Comparison of ENCODE assay signal across 22 mouse cellular contexts in genomic region chr2:27200586-27200985, GRCm38 (mm10). TPM values are rescaled to one million over a fixed set of nuclear protein-coding genes. Genes with fewer than 3 reads are reported as not detected.
DNase-seq lines count a peak whose midpoint lies in the region; ATAC-seq and TF ChIP-seq lines count a peak whose summit lies in the region.
"Had no signal": no experiment of that assay in that cellular context is flagged by ENCODE, and none has a peak within 500 bp of the region (broad histone marks: within the 10 kb centered on the region; RNA-seq: fewer than 3 reads in every experiment).

No protein-coding gene starts in this region.

- TF ChIP-seq POLR2A in heart, adult 2 months (IDR thresholded peaks at IDR 0.05; ENCODE audit: insufficient read depth, low read depth, low read length) = no peak

- TF ChIP-seq EP300 in heart, adult 2 months (IDR thresholded peaks at IDR 0.05; ENCODE audit: insufficient read depth, low read depth, low read length) = no peak

- H3K27me3 ChIP-seq in heart, embryonic 10.5 days (ENCODE audit: insufficient read depth, poor library complexity, severe bottlenecking) = no peaks in the 10 kb centered on the region
- no peaks in the 10 kb centered on the region for H3K27me3 ChIP-seq in heart, adult 2 months (ENCODE audit: control insufficient read depth, insufficient read depth, low read length)
- no peaks in the 10 kb centered on the region for H3K27me3 ChIP-seq in heart, embryonic 16.5 days (ENCODE audit: control insufficient read depth, insufficient read depth, low read length)
- H3K27me3 ChIP-seq in intestine, embryonic 15.5 days (replicated peaks) = no peaks in the 10 kb centered on the region
- H3K27me3 ChIP-seq: forebrain, embryonic 13.5 days; hindbrain, embryonic 13.5 days; midbrain, embryonic 12.5 days had no signal

- no peak for TF ChIP-seq CTCF in heart, adult 2 months (IDR thresholded peaks at IDR 0.05)

- H3K79me2 ChIP-seq in heart, adult 2 months (replicated peaks; ENCODE audit: control insufficient read depth, insufficient read depth, low read length) = no peaks in the 10 kb centered on the region

- 92% methylated on average over 1 of the region's 1 CpGs for WGBS in heart, embryonic 10.5 days
- 57% methylated on average over 1 of the region's 1 CpGs for WGBS in heart, adult 2 months
- 42% methylated on average over 1 of the region's 1 CpGs for WGBS in heart, embryonic 16.5 days
- WGBS in intestine, embryonic 15.5 days = 79% methylated on average over 1 of the region's 1 CpGs

- H3K36me3 ChIP-seq in heart, embryonic 10.5 days = no peaks in the 10 kb centered on the region
- H3K36me3 ChIP-seq in heart, adult 2 months (ENCODE audit: control insufficient read depth, insufficient read depth, low read length) = no peaks in the 10 kb centered on the region
- no peaks in the 10 kb centered on the region for H3K36me3 ChIP-seq in heart, embryonic 16.5 days (ENCODE audit: control insufficient read depth, insufficient read depth)
- H3K36me3 ChIP-seq in intestine, embryonic 15.5 days = no peaks in the 10 kb centered on the region
- H3K36me3 ChIP-seq: hindbrain, embryonic 13.5 days; midbrain, embryonic 12.5 days had no signal

- intact Hi-C loops in heart, adult 2 months (cut with DNase I) = no loop called here

- peak overlapping the region; percentile 24; the same call in 1 of the 2 replicates for H3K4me2 ChIP-seq in heart, embryonic 16.5 days (ENCODE audit: low read depth, low read length)
- no peak overlapping the region for H3K4me2 ChIP-seq in intestine, embryonic 15.5 days (replicated peaks)
- H3K4me2 ChIP-seq: forebrain, embryonic 13.5 days; hindbrain, embryonic 13.5 days; midbrain, embryonic 12.5 days had no signal

- DNase-seq in heart, embryonic 10.5 days (ENCODE audit: low spot score) = no peak
- DNase-seq in heart, adult 2 months = no peak
- DNase-seq in heart, adult 18-20 months = no peak
- peak; percentile 34 for DNase-seq in brain, adult 2 months (ENCODE audit: low read depth, low spot score)
- DNase-seq in lung, postnatal 10 days = peak; percentile 43
- no peak for DNase-seq in right cerebral cortex, postnatal 14 days
- DNase-seq: adrenal gland, postnatal 25 days; cerebellum, adult 9-10 months; kidney, adult 2 months had no signal

- H3K9me3 ChIP-seq in heart, embryonic 10.5 days = no peaks in the 10 kb centered on the region
- H3K9me3 ChIP-seq in heart, embryonic 16.5 days (replicated peaks; ENCODE audit: control insufficient read depth, low read length) = no peaks in the 10 kb centered on the region
- no peaks in the 10 kb centered on the region for H3K9me3 ChIP-seq in intestine, embryonic 15.5 days
- H3K9me3 ChIP-seq: forebrain, embryonic 13.5 days; hindbrain, embryonic 13.5 days; midbrain, embryonic 12.5 days had no signal

- peak overlapping the region; percentile 88 for H3K27ac ChIP-seq in heart, embryonic 10.5 days
- H3K27ac ChIP-seq in heart, adult 2 months = no peak overlapping the region
- H3K27ac ChIP-seq in heart, embryonic 16.5 days (ENCODE audit: low read length) = peak overlapping the region; percentile 95
- H3K27ac ChIP-seq in intestine, embryonic 15.5 days = no peak overlapping the region
- H3K27ac ChIP-seq: forebrain, embryonic 13.5 days; hindbrain, embryonic 13.5 days; kidney, postnatal 0 days; midbrain, embryonic 12.5 days had no signal

- H3K4me1 ChIP-seq in heart, embryonic 10.5 days = peaks cover 72% of the 10 kb centered on the region
- peaks cover 12% of the 10 kb centered on the region for H3K4me1 ChIP-seq in heart, adult 2 months (ENCODE audit: control insufficient read depth, insufficient read depth, low read length)
- H3K4me1 ChIP-seq in heart, embryonic 16.5 days (ENCODE audit: control insufficient read depth, insufficient read depth, low read length) = peaks cover 66% of the 10 kb centered on the region
- H3K4me1 ChIP-seq in intestine, embryonic 15.5 days (replicated peaks) = peaks cover 2% of the 10 kb centered on the region; the same call in 1 of the 2 replicates
- H3K4me1 ChIP-seq: forebrain, embryonic 13.5 days; midbrain, embryonic 12.5 days had no signal

- no peak overlapping the region for H3K9ac ChIP-seq in heart, adult 2 months (ENCODE audit: low read depth, low read length)
- H3K9ac ChIP-seq in heart, embryonic 16.5 days (ENCODE audit: low read length) = peak overlapping the region; percentile 45
- H3K9ac ChIP-seq in intestine, embryonic 15.5 days = no peak overlapping the region
- H3K9ac ChIP-seq: forebrain, embryonic 13.5 days; hindbrain, embryonic 13.5 days; midbrain, embryonic 12.5 days had no signal

- H3K4me3 ChIP-seq in heart, embryonic 10.5 days = no peak overlapping the region
- no peak overlapping the region for H3K4me3 ChIP-seq in heart, adult 2 months
- H3K4me3 ChIP-seq in heart, embryonic 16.5 days (ENCODE audit: low read length) = no peak overlapping the region
- H3K4me3 ChIP-seq in intestine, embryonic 15.5 days (replicated peaks) = no peak overlapping the region
- H3K4me3 ChIP-seq: forebrain, embryonic 13.5 days; hindbrain, embryonic 13.5 days; midbrain, embryonic 12.5 days had no signal

- peak; percentile 61 for ATAC-seq in heart, embryonic 16.5 days (replicated peaks; ENCODE audit: extremely low read depth, insufficient read depth, low FRiP score)
- no peak for ATAC-seq in intestine, embryonic 15.5 days
- ATAC-seq: CD4-positive, CD25-positive, alpha-beta regulatory T cell, adult 4 months; forebrain, embryonic 13.5 days had no signal

RNA-seq across cellular contexts. Expression of gene Dbh, which starts 35.6 kb away (rescaled TPM):
- 0.21 and 0.69 TPM in 2 replicates for polyA plus RNA-seq in heart, embryonic 10.5 days (2016; fragmentation: Nextera tagmentation; extraction: Ambion mirVana)
- total RNA-seq in heart, adult 2 months (2021) = 1 to 10 TPM; 1.1 to 2.1 TPM
- polyA plus RNA-seq in heart, adult 2 months (2012; rRNA removed) = 7.7 and 9.4 TPM in 2 replicates
- polyA plus RNA-seq in heart, embryonic 16.5 days (2015; fragmentation: Nextera tagmentation; extraction: Ambion mirVana) = 0.72 and 0.80 TPM in 2 replicates
- 1 to 10 TPM; 1.6 to 1.7 TPM for total RNA-seq in heart, adult 18-20 months (2021)
- 3.9 and 5.4 TPM in 2 replicates for polyA plus RNA-seq in intestine, embryonic 15.5 days (2015; fragmentation: Nextera tagmentation; extraction: Ambion mirVana)
- total RNA-seq: gastrocnemius, adult 8-10 months; megakaryocyte progenitor cell, adult 5-6 weeks; monocyte, adult 5-6 weeks; neutrophil, adult 5-6 weeks had no signal
- polyA plus RNA-seq: CD4-positive, CD25-positive, alpha-beta regulatory T cell, adult 4 months; forebrain, embryonic 13.5 days; liver, adult 2 months had no signal

RNA-seq across cellular contexts. Expression of gene Sardh, which starts 47.6 kb away (rescaled TPM):
- polyA plus RNA-seq in heart, embryonic 10.5 days (2016; fragmentation: Nextera tagmentation; extraction: Ambion mirVana) = 11.8 and 13.4 TPM in 2 replicates
- 1 to 10 TPM; 4.7 to 6.5 TPM for total RNA-seq in heart, adult 2 months (2021)
- 18.0 and 19.1 TPM in 2 replicates for polyA plus RNA-seq in heart, adult 2 months (2012; rRNA removed)
- 19.3 and 24.5 TPM in 2 replicates for polyA plus RNA-seq in heart, embryonic 16.5 days (2015; fragmentation: Nextera tagmentation; extraction: Ambion mirVana)
- 1 to 10 TPM; 7.1 TPM for total RNA-seq in heart, adult 18-20 months (2021)
- polyA plus RNA-seq in intestine, embryonic 15.5 days (2015; fragmentation: Nextera tagmentation; extraction: Ambion mirVana) = 9.5 and 9.6 TPM in 2 replicates
- total RNA-seq: megakaryocyte progenitor cell, adult 5-6 weeks; monocyte, adult 5-6 weeks; neutrophil, adult 5-6 weeks had no signal

RNA-seq across cellular contexts. Expression of gene Fam163b, which starts 58.3 kb away (rescaled TPM):
- polyA plus RNA-seq in heart, embryonic 10.5 days (2016; fragmentation: Nextera tagmentation; extraction: Ambion mirVana) = 0.25 and 0.39 TPM in 2 replicates
- total RNA-seq in heart, adult 2 months (2021) = under 1 TPM; 0.44 to 0.77 TPM
- 1.1 and 1.4 TPM in 2 replicates for polyA plus RNA-seq in heart, adult 2 months (2012; rRNA removed)
- polyA plus RNA-seq in heart, embryonic 16.5 days (2015; fragmentation: Nextera tagmentation; extraction: Ambion mirVana) = 0.70 and 0.91 TPM in 2 replicates
- under 1 TPM; 0.37 to 0.39 TPM for total RNA-seq in heart, adult 18-20 months (2021)
- 0.21 and 0.26 TPM in 2 replicates for polyA plus RNA-seq in intestine, embryonic 15.5 days (2015; fragmentation: Nextera tagmentation; extraction: Ambion mirVana)
- total RNA-seq: liver, adult 2 months; megakaryocyte progenitor cell, adult 5-6 weeks; monocyte, adult 5-6 weeks; neutrophil, adult 5-6 weeks had no signal
- polyA plus RNA-seq: CD4-positive, CD25-positive, alpha-beta regulatory T cell, adult 4 months; kidney, postnatal 0 days; liver, adult 2 months; liver, embryonic 16.5 days had no signal

Comparison
In these comparisons a context has a peak if more than half of its experiments do, and no peak if none do; other contexts are left out.
1. H3K27ac ChIP-seq: peak in heart, embryonic 10.5 days (single experiment) and heart, embryonic 16.5 days (single experiment); none in heart, adult 2 months (single experiment) and intestine, embryonic 15.5 days (single experiment).
2. DNase-seq: peak in brain, adult 2 months (single experiment) and lung, postnatal 10 days (single experiment); none in heart, embryonic 10.5 days (single experiment), heart, adult 2 months (0 of 2), heart, adult 18-20 months (0 of 2) and right cerebral cortex, postnatal 14 days (single experiment).